Mouse (Mus musculus): ENCODE data around the gene Gm11938. TPM values are rescaled to one million over a fixed set of nuclear protein-coding genes. Genes with fewer than 3 reads are reported as not detected.

Gene Gm11938
- polyA plus RNA-seq, 3 experiments from 2014 or later = not detected

- no peak for ATAC-seq
These were observed 29.9 kb downstream of the Gm11938 start for GRCm38 (mm10) chr11:99573164-99573563.

- ATAC-seq = no peak
These were observed 36.6 kb downstream of the Gm11938 start, which contains the start of gene Krtap3-1 for GRCm38 (mm10) chr11:99566530-99566929. Gene Krtap3-1 (minus strand): TSS chr11:99566630.

GRCm38 (mm10) chr11:99562580-99562979 lies 40.5 kb downstream of the Gm11938 start:
- ATAC-seq = no peak

- no peak for ATAC-seq
These were observed 43.7 kb downstream of the Gm11938 start, which contains the start of gene Gm11939 for GRCm38 (mm10) chr11:99559366-99559765. Gene Gm11939 (minus strand): TSS chr11:99559466.

GRCm38 (mm10) chr11:99557976-99558745 lies 44.9 kb downstream of the Gm11938 start:
- ATAC-seq = no peak

GRCm38 (mm10) chr11:99556753-99557152 lies 46.4 kb downstream of the Gm11938 start, which contains the start of gene Krtap3-2:
Gene Krtap3-2 (minus strand): TSS chr11:99556853.
- ATAC-seq = no peak

- no peak for ATAC-seq
These were observed 46.9 kb downstream of the Gm11938 start for GRCm38 (mm10) chr11:99556195-99556594.

Other genes starting within 250 kb of the Gm11938 start
- not detected for gene Krt28, start 228.4 kb downstream of the Gm11938 start, polyA plus RNA-seq (2017; shearing (Covaris generic))
- gene Krt10, start 213.9 kb downstream of the Gm11938 start, polyA plus RNA-seq (2017; shearing (Covaris generic)) = 10 to 100 TPM in 1 of 3 experiments, 1 to 10 TPM in 2; 4.5 to 13.5 (median 7.3) TPM
- not detected for gene Krt12, start 181.0 kb downstream of the Gm11938 start, polyA plus RNA-seq (2017; shearing (Covaris generic))
- gene Krt20, start 165.2 kb downstream of the Gm11938 start, polyA plus RNA-seq (2017; shearing (Covaris generic)) = not detected
- gene Krt23, start 110.2 kb downstream of the Gm11938 start, polyA plus RNA-seq (2017; shearing (Covaris generic)) = not detected
- not detected for gene Krt39, start 82.0 kb downstream of the Gm11938 start, polyA plus RNA-seq (2017; shearing (Covaris generic))
- not detected for gene Krt40, start 60.1 kb downstream of the Gm11938 start, polyA plus RNA-seq (2017; shearing (Covaris generic))
- not detected for gene Krtap3-3, start 52.4 kb downstream of the Gm11938 start, polyA plus RNA-seq (2017; shearing (Covaris generic))
- not detected for gene Krtap3-2, start 46.5 kb downstream of the Gm11938 start, polyA plus RNA-seq (2017; shearing (Covaris generic))
- not detected for gene Gm11939, start 43.8 kb downstream of the Gm11938 start, polyA plus RNA-seq (2017; shearing (Covaris generic))
- gene Krtap3-1, start 36.7 kb downstream of the Gm11938 start, polyA plus RNA-seq (2017; shearing (Covaris generic)) = not detected
- not detected for gene Krtap1-5, start 22.3 kb downstream of the Gm11938 start, polyA plus RNA-seq (2017; shearing (Covaris generic))
- gene Krtap1-4, start 19.7 kb downstream of the Gm11938 start, polyA plus RNA-seq (2017; shearing (Covaris generic)) = not detected
- gene Krtap1-3, start 12.0 kb downstream of the Gm11938 start, polyA plus RNA-seq (2017; shearing (Covaris generic)) = not detected
- gene Krtap9-3, start 5.2 kb downstream of the Gm11938 start, polyA plus RNA-seq (2017; shearing (Covaris generic)) = not detected
- not detected for gene Gm11937, start 6.9 kb upstream of the Gm11938 start, polyA plus RNA-seq (2017; shearing (Covaris generic))
- gene Krtap2-4, start 11.5 kb upstream of the Gm11938 start, polyA plus RNA-seq (2017; shearing (Covaris generic)) = not detected
- not detected for gene Gm11562, start 17.1 kb upstream of the Gm11938 start, polyA plus RNA-seq (2017; shearing (Covaris generic))
- not detected for gene Krtap4-1, start 24.9 kb upstream of the Gm11938 start, polyA plus RNA-seq (2017; shearing (Covaris generic))
- not detected for gene Krtap4-2, start 31.8 kb upstream of the Gm11938 start, polyA plus RNA-seq (2017; shearing (Covaris generic))
- gene Krtap4-7, start 40.8 kb upstream of the Gm11938 start, polyA plus RNA-seq (2017; shearing (Covaris generic)) = not detected
- not detected for gene Gm11555, start 46.9 kb upstream of the Gm11938 start, polyA plus RNA-seq (2017; shearing (Covaris generic))
- not detected for gene Gm11563, start 55.7 kb upstream of the Gm11938 start, polyA plus RNA-seq (2017; shearing (Covaris generic))
- gene Krtap4-6, start 62.7 kb upstream of the Gm11938 start, polyA plus RNA-seq (2017; shearing (Covaris generic)) = not detected
- not detected for gene Gm14190, start 87.4 kb upstream of the Gm11938 start, polyA plus RNA-seq (2017; shearing (Covaris generic))
- not detected for gene Gm14180, start 131.0 kb upstream of the Gm11938 start, polyA plus RNA-seq (2017; shearing (Covaris generic))
- gene Gm11595, start 169.6 kb upstream of the Gm11938 start, polyA plus RNA-seq (2017; shearing (Covaris generic)) = not detected
- gene Krtap4-8, start 177.4 kb upstream of the Gm11938 start, polyA plus RNA-seq (2017; shearing (Covaris generic)) = not detected
- not detected for gene Krtap4-9, start 181.9 kb upstream of the Gm11938 start, polyA plus RNA-seq (2017; shearing (Covaris generic))
- not detected for gene Gm11596, start 190.2 kb upstream of the Gm11938 start, polyA plus RNA-seq (2017; shearing (Covaris generic))
- not detected for gene Gm11569, start 195.6 kb upstream of the Gm11938 start, polyA plus RNA-seq (2017; shearing (Covaris generic))
- not detected for gene Gm11554, start 201.1 kb upstream of the Gm11938 start, polyA plus RNA-seq (2017; shearing (Covaris generic))
- not detected for gene Krtap4-13, start 206.6 kb upstream of the Gm11938 start, polyA plus RNA-seq (2017; shearing (Covaris generic))
- gene Gm11564, start 212.4 kb upstream of the Gm11938 start, polyA plus RNA-seq (2017; shearing (Covaris generic)) = not detected
- gene 2300003K06Rik, start 234.8 kb upstream of the Gm11938 start, polyA plus RNA-seq (2017; shearing (Covaris generic)) = not detected
- gene Krtap4-16, start 248.3 kb upstream of the Gm11938 start, polyA plus RNA-seq (2017; shearing (Covaris generic)) = not detected